Mouse (Mus musculus) heart, postnatal 4 days (tissue): ENCODE measurements around the gene Gm3373. TPM values are rescaled to one million over a fixed set of nuclear protein-coding genes. Genes with fewer than 3 reads are reported as not detected.
"Not testable (repeated sequence)": the region's sequence is repeated elsewhere in the genome, so short reads cannot be mapped to it uniquely, and the experiment has no call there.

Experiments
- DNase-seq: peaks from one replicate; pipeline ENCODE4 v3.0.0; 2021
- total RNA-seq, 2 experiments: library from RNA; stranded (reverse); gene quantifications; 2 replicates each; pipeline ENCODE4 v1.2.3; 2021

Gm3373 gene
- total RNA-seq: under 1 TPM; 0.19 to 0.77 TPM

DNA sequence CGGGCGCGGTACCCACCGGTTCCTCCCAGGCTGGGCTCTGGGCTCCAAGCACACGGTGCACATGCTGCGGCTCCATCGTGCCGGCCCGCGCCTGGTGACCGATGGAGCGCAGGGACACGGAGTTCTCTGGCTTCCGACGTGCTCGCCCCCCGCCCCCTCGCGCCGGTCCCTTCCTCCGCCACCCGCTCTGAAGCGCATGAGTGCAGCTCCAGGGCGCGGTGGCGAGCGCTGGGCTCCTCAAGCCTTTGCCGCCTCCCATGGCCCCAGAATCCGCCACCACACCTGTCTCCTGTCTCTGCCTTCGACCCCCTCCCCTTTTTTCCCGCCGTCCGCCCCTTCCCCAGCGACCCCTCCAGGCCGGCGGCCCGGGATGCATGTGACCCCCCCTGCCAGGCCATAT is at the start of gene Gm3373:
TSS of gene Gm3373 (minus strand) at position 101 of the 400 bp plus-strand sequence.
- not testable (repeated sequence) for DNase-seq

DNA sequence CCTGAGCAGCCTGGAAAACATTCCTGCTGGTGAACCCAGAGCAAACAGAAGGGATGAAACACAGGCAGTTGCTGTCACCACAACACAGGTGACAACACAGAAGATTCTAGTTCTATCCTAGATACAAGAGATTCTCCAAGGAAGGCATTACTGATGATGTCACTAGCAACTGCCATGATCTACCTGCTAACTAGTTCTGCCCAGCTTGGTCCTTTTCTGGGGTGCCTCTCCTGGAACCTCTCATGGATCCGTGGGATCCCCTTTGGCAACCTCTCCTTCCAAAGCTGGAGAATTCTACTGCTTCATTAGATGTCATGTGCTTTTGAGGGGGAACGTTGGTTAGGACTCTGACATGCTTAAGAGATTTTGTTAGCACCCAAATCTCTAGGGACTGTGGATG is 54.0 kb downstream of the Gm3373 start, which contains the start of gene Gm9603:
TSS of gene Gm9603 (minus strand) at position 101 of the 400 bp plus-strand sequence.
- DNase-seq: not testable (repeated sequence)

Other genes with a start within 250 kb of the Gm3373 start
- under 1 TPM; 0.57 to 0.68 TPM for gene Gm3488, start 239.9 kb downstream of the Gm3373 start, total RNA-seq
- not detected for gene Gm3532, start 203.1 kb downstream of the Gm3373 start, total RNA-seq
- gene Gm8265, start 108.5 kb downstream of the Gm3373 start, total RNA-seq: not detected
- not detected for gene Gm9603, start 54.1 kb downstream of the Gm3373 start, total RNA-seq
- gene Gm3383, start 66.4 kb upstream of the Gm3373 start, total RNA-seq: 1 to 10 TPM; 1.8 to 1.9 TPM
- not detected for gene Gm3424, start 88.8 kb upstream of the Gm3373 start, total RNA-seq
- gene Gm8237, start 138.8 kb upstream of the Gm3373 start, total RNA-seq: 1 to 10 TPM; 1.1 to 1.4 TPM
- under 1 TPM; 0.29 to 0.41 TPM for gene Gm3248, start 220.2 kb upstream of the Gm3373 start, total RNA-seq
- not detected for gene Gm3453, start 237.6 kb upstream of the Gm3373 start, total RNA-seq